Mouse (Mus musculus) gastrocnemius, adult 2 months (tissue): ENCODE results near the gene Bcor. TPM values are rescaled to one million over a fixed set of nuclear protein-coding genes. Genes with fewer than 3 reads are reported as not detected.

Source experiments
- DNase-seq: peaks from one replicate; pipeline ENCODE4 v3.0.0; 2022
- H3K27ac ChIP-seq: fragments of 200-600 bp; 2 replicates; pipeline ENCODE4 v1.8.1; 2022; ENCODE audit warnings: mild to moderate bottlenecking
- H3K4me3 ChIP-seq: fragments of 200-600 bp; 2 replicates; pipeline ENCODE4 v1.8.1; 2022; ENCODE audit warnings: mild to moderate bottlenecking, moderate library complexity
- CTCF ChIP-seq: fragments of 200-600 bp; IDR thresholded peaks from 2 replicates; pipeline ENCODE4 v1.8.1; 2022; ENCODE audit warnings: antibody characterized with exemption, mild to moderate bottlenecking, moderate library complexity
- intact Hi-C: fragments of 180-260 bp; cut with DNase I; formaldehyde crosslinking; loops from one replicate; pipeline ENCODE4 v1.15.1; 2025
- total RNA-seq, 2 experiments: library from RNA; stranded (reverse); gene quantifications; 2 replicates each; pipeline ENCODE4 v1.2.3; 2021

The Bcor gene
- total RNA-seq, 2 experiments from 2014 or later, result 14.9 to 17.1 TPM

DNA sequence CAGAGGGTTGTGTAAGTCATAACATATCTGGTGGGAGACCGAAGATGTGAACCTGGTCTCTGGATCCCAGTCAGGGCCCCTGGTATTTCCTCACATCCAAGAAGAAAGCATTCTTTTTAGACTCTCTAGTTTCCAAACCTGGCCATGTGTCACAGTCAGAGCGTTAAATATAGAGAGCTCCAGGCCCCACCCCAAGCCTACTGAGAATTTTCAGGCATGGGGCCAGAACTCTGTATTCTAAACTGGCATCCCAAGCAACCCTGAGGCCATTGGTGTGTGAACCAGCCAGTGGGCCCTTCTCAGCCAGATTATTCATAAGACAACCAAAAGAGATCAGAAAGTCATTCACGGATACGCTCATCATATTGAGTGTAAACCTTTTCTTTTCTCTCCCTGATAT, 48.0 kb downstream of the Bcor start:
- peak; percentile 55 for DNase-seq
- intact Hi-C loops, result no loop called here
- no peak overlapping the region for H3K4me3 ChIP-seq
- H3K27ac ChIP-seq, result peak overlapping the region; percentile 77
- no peak for TF ChIP-seq CTCF

DNA sequence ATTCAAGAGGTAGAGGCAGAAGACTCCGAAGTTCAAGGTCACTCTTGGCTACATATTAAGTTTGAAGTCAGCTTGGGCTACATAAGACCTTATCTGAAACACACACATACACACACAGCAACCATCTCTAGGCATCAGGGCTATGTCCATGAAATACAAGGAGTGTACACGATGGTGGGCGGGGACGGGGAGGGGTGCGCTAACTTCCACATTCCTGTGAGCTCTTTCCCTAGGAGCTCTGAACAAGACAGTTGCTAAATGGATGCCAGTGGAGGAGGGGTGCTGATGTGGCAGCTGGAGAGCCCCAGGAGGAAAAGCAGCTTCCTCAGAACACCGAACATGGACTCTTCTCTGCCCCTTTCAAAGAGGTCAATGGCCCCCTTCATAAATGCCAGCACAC, 49.6 kb downstream of the Bcor start:
- intact Hi-C loops, result no loop called here
- TF ChIP-seq CTCF, result no peak
- Histone ChIP-seq H3K4me3 (no peak overlapping the region), H3K27ac (no peak overlapping the region; the same call in 1 of the 2 replicates)
- no peak for DNase-seq

DNA sequence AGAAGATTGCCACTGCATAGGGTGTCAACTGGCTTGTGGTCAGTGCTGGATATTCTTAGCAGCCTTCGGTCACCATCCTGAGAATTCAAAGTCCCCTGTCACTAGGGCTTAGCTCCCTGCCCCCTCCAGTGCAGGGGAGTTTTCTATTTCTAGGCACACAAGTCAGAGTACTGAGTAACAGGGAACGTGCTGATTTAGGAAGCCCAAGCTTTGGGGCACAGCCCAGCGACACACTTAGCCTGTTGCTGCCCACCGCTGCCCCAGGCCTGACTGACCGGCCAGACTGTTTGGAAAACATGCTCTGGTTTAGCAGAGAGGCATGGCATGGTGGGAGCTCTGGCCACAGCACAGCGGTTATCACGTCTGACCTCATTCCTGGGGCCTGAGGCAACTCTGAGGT, 54.8 kb downstream of the Bcor start:
- DNase-seq, result peak; percentile 77
- Histone ChIP-seq H3K27ac (peak overlapping the region; percentile 90), H3K4me3 (no peak overlapping the region)
- no peak for TF ChIP-seq CTCF
- intact Hi-C loops, result no loop called here

DNA sequence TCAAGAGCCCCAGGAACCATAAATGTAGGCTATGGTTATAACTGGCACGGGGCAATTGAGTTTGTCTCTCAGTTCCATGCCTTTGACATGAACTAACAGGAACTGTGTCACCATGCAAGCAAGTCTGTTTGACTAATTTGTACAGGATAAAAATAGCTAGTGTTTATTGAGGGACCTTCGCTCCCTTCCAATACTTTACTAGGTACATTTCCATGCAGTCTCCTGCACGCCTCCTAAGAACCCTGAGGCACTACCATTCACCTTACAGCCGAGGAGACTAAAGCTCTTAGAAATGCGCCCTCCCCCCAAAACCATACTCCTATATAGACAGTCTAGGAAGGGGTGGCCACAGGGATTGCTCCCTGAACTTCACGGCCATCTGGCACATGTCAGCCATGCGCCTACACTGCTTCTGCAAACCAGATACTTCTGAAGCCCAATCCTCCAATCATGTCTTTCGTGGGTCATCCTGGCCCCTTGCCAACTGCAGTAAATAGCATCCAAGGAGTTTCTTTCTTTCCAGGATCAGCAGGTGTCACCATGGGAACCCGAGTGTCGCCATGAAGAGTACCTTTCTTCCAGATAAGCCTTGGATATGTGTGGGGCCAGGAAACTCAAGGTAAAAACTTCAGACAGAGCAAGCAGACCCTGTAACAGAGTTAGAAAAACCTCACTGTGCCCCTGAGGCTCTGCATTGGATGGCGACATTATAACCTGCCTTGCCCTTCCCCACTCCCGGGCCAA, 63.2 kb downstream of the Bcor start:
- peak overlapping the region; percentile 83 for H3K27ac ChIP-seq
- no peak for TF ChIP-seq CTCF
- H3K4me3 ChIP-seq, result no peak overlapping the region
- DNase-seq, result no peak
- intact Hi-C loops, result no loop called here

DNA sequence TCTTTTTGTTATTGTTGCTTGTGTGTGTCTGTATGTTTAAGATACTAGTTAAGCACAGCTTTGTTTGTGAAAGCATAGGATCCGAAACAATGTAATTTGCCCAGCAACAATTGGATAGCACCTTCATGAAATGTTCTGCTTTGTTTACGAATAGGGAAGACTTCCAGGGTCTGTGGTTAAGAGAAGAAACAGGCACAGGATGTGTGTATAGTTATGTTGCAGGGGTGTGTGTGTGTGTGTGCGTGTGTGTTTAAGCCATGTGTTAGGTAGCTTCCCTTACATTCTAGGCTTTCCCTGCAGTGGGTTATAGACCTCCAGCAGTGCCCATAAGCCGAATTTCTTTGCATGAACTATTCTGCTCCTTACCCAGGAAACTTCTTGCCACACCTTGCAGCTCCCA, 66.8 kb downstream of the Bcor start:
- intact Hi-C loops, result no loop called here
- TF ChIP-seq CTCF, result no peak
- no peak overlapping the region for H3K4me3 ChIP-seq
- no peak overlapping the region for H3K27ac ChIP-seq
- no peak for DNase-seq

DNA sequence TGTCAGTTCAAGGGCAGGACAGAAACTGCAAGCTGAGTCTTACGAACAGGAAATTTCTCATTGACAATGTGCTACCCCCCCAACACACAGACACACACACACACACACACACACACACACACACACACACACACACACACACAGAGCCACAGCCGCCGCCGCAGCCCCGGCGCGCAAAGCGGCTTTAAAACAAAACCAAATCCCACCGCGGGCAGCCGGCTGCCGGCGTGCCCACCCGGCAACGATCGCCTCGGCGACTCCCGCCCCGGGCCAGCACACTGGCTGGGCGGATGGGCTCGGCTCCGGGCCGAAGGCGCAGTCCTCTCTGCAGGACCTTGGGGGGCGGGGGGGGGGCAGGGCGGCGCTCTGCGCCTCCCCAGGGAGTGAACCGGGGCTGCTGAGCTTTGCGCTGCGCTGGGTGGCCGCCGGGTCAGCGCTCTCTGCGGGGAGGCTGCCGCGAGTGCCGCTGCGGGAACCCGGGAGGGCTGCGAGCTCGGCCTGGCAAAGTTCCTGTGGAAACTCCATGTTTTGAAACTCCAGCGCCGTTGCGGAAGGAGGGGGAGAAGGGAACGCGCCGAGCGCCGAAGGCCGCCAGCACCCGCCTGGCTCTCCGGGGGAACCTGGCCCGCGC, 68.6 kb downstream of the Bcor start:
- Histone ChIP-seq H3K4me3 (peak overlapping the region; percentile 84), H3K27ac (peak overlapping the region; percentile 97)
- peak; percentile 75 for DNase-seq
- no peak for TF ChIP-seq CTCF
- intact Hi-C loops, result loop anchor here (2.0 kb wide), 1 partner anchor 43 kb away; no protein-coding TSS in a partner anchor

DNA sequence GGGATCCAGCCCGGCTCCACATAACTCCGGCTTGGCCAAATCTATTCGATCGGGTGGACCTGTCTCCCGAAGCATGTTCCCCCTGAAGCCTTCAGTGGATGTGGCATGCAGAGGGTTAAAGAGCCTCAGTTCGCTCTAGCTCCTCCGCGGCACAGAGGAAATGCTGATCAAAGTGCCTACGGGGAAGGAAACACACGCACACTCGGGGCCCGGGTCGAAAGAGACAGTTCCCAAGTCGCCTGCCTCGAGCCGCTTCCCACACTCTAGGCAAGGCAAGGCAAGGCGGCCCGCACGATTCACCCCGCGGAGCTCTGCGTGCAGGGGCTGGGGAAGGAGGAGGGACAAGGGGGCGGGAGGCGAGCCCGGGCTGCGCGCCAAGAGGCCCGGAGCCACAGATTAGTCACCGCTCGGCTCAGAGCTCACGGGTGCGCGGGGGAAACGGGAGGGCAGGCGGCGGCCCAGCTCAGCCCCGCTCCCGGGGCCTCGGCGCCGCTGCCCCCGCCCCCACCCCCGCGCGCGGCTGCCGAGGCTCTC, 69.2 kb downstream of the Bcor start:
- intact Hi-C loops, result loop anchor here (2.0 kb wide), 1 partner anchor 44 kb away; no protein-coding TSS in a partner anchor
- H3K4me3 ChIP-seq, result peak overlapping the region; percentile 84
- peak; percentile 91 for DNase-seq
- peak overlapping the region; percentile 97 for H3K27ac ChIP-seq
- TF ChIP-seq CTCF, result no peak

DNA sequence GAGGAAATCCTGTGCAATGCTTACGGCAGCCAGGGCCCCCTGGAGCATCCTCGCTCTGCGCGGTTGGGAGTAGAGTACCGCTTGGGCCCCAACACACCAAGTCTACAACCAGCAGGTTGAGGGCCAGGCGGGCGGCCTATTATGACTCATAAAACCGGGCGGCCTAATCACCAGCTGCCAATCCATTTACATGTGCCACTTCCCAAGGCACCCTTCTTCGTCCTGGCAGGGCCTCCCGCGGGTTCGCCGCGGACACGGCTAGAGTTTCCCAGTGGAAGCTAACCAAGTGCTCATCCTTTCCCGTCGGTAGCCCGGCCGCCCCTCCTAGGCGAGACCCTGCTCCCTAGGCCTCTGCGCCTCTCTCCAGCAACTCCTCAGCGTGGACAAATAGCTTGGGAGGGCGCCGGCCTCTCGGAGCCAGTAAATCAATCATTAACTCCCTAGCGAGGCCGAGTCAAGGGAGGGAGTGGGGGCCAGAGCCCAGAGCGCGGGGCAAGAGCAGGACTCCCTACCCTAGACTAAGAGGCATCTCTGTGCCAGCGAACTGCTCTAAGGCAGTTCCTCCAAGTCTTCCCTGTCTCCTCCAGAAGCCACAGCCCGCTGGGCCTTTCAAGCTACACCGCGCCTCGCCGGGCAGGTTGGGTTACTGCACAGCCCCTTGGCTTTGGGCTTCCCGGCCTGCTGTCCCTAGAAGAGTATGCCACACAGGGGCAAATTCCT, 69.8 kb downstream of the Bcor start:
- peak overlapping the region; percentile 84 for H3K4me3 ChIP-seq
- intact Hi-C loops, result loop anchor here (2.0 kb wide), 1 partner anchor 44 kb away; no protein-coding TSS in a partner anchor
- DNase-seq, result peak; percentile 63
- peak; percentile 8; the same call in 1 of the 2 replicates for TF ChIP-seq CTCF
- peak overlapping the region; percentile 97 for H3K27ac ChIP-seq

DNA sequence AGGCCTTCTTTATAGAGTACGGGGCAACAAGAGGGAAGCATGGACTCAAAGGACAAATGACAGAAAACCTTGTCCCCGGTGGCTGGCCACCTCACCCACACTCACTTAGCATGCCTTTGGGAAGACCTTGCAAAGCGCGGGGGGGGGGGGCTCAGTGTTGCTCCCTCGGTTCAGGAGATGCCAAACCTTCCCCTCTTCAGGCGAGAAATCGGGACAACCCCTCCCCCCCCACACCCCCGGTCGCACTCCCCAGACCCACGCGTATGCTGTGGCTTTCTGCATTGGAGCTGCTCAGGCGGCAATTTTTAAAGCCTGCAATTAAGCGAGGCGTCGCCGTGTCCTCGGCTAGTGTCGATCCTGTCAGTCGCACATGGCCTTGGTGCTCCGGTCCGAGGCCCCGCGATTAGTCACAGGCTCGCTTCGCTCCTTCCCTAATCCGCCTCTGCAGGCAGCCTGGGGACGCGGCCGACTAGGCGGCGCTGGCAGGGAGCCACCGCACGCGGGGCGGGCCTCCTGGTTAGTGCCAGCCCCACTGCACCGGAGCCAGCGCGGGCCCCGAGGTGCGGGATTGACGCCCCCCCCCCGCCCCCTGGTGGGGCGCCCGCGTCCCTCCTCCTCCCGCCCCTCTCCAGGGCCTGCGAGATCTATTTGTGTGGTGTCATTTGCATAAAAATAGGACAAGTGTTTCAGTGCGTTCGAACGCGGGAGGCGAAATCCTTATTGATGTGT, 70.6 kb downstream of the Bcor start:
- peak overlapping the region; percentile 84 for H3K4me3 ChIP-seq
- H3K27ac ChIP-seq, result peak overlapping the region; percentile 97
- DNase-seq, result peak; percentile 73
- intact Hi-C loops, result loop anchor here (2.0 to 10.0 kb wide), 3 partner anchors 45 to 165 kb away; no protein-coding TSS in a partner anchor
- no peak for TF ChIP-seq CTCF

DNA sequence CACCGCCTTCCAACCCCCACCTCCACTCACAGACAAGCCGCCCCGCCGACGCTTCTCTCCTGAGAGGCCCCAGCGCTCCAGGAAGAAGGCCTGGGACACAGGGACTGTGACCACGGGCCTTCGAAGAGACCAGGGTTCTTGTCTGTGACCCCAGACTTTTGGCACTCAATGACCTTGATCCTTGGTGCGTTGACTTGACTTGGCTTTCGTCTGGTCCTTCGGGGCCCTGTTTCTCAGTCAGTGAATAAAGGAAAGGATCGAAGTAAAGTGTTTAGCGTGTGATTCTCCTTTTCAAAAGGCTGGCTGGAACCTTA, 71.2 kb downstream of the Bcor start:
- no peak for DNase-seq
- intact Hi-C loops, result loop anchor here (2.0 to 10.0 kb wide), 2 partner anchors 68 to 164 kb away; no protein-coding TSS in a partner anchor

DNA sequence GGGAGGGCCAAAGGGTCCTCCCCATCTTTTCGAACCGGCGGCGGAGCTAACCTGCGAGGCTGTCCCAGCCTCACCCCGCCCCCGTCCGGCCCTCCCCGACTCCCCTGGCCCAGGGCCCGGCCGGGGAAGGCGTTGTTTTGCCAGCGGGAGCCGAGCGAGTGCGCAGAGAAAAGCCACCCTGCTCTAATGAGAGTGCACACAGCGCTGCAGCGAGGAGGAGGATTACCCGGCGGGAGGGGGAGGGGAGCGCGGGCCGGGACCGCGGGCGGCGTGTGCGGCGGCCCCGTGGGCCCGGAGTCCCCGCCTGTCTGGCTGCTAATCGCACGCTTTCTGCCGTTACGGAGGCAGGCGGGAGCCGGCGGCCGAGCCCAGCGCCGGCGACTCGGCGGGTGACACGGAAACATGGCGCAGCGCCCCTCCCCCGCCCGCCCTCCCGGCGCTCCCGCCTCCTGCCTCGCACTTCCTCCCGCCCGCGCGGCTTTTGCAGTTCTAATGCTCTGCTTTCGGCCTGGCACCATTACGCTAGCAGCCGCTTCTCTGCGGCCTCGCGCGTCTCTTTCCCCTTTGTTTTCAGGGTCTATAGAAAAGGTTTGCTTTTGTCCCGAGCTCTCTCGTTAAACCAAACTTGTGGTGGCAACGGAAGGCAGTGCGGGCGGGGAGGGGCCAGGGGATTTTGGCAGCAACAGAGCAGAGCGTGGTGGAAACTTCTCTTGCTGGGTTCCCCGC, 71.7 kb downstream of the Bcor start:
- no peak for TF ChIP-seq CTCF
- peak; percentile 87 for DNase-seq
- peak overlapping the region; percentile 97 for H3K27ac ChIP-seq
- peak overlapping the region; percentile 84 for H3K4me3 ChIP-seq
- intact Hi-C loops, result loop anchor here (2.0 to 10.0 kb wide), 2 partner anchors 68 to 164 kb away; no protein-coding TSS in a partner anchor

More for the DNA sequence above, 71.2 kb downstream of the Bcor start:
- peak overlapping the region; percentile 84 for H3K4me3 ChIP-seq
- no peak for TF ChIP-seq CTCF
- peak overlapping the region; percentile 97 for H3K27ac ChIP-seq
